Mouse (Mus musculus) embryonic facial prominence, embryonic 10.5 days (tissue): Measurements from ENCODE around the gene Sbno2. TPM values are rescaled to one million over a fixed set of nuclear protein-coding genes. Genes with fewer than 3 reads are reported as not detected.

Source experiments
- DNase-seq: peaks from one replicate; pipeline ENCODE4 v3.0.0-alpha.2; 2017; ENCODE audit warnings: low spot score
- H3K27ac ChIP-seq: fragments of 300-500 bp; sonication (generic); replicated peaks from 2 replicates; pipeline ENCODE4 v1.5.1; 2016; ENCODE audit warnings: mild to moderate bottlenecking
- H3K27me3 ChIP-seq: fragments of 300-500 bp; sonication (generic); replicated peaks from 2 replicates; pipeline ENCODE4 v1.6.1; 2016; ENCODE audit warnings: low read depth, mild to moderate bottlenecking; ENCODE audit not compliant: poor library complexity, severe bottlenecking
- H3K36me3 ChIP-seq: fragments of 300-500 bp; sonication (generic); replicated peaks from 2 replicates; pipeline ENCODE4 v1.6.1; 2016; ENCODE audit warnings: mild to moderate bottlenecking, moderate library complexity
- H3K4me1 ChIP-seq: fragments of 300-500 bp; sonication (generic); 2 replicates; pipeline ENCODE4 v1.6.1; 2016
- H3K4me3 ChIP-seq: fragments of 300-500 bp; sonication (generic); 2 replicates; pipeline ENCODE4 v1.5.1; 2016; ENCODE audit warnings: mild to moderate bottlenecking, moderate library complexity
- H3K9me3 ChIP-seq: fragments of 300-500 bp; sonication (generic); 2 replicates; pipeline ENCODE4 v1.6.1; 2016; ENCODE audit warnings: mild to moderate bottlenecking
- WGBS: fragments of 180-500 bp; shearing (Covaris S2); methylation state at CpG from one replicate; pipeline ENCODE4 v1.1.7; 2016; 5-methylcytosine and 5-hydroxymethylcytosine counted together
- polyA plus RNA-seq: library from polyadenylated mRNA; unstranded; fragments of >200 nt; fragmentation: Nextera tagmentation; extraction: Ambion mirVana; gene quantifications from 2 replicates; pipeline ENCODE4 v1.2.1, GENCODE M21; 2016

The Sbno2 gene
- polyA plus RNA-seq, 1 experiment from 2014 or later, result 16.2 TPM

DNA sequence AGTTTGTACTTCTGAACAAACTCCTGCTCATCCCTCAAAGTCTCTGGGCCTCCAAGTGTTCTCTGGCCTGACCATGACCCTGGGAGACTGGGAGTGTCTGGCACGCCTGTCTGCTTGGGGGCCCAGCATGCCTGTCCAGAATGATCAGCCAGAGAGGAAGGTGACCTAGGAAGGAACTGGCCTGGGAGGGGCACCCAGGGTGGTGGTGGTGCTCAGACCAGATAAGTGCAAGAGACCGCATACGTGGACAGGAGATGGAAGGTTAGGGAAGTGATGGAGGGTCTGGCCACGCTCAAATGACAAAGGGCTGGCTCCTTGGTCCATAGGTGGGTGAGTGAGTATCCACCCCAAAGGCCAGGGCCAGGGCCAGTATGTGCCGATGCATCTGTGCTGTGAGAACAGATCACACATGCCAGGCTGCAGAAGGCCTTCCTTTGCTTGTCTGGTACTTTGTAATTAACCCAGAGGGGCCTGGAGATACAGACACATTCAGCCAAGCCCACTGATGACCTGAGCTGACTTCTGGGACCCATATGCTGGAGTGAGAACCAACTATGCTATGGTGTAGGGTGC lies 41.9 kb upstream of the Sbno2 start:
- Histone ChIP-seq H3K4me1 (peaks cover 68% of the 10 kb centered on the region), H3K36me3 (peaks cover 67% of the 10 kb centered on the region)
- WGBS, result 81% methylated on average over 5 of the region's 5 CpGs

DNA sequence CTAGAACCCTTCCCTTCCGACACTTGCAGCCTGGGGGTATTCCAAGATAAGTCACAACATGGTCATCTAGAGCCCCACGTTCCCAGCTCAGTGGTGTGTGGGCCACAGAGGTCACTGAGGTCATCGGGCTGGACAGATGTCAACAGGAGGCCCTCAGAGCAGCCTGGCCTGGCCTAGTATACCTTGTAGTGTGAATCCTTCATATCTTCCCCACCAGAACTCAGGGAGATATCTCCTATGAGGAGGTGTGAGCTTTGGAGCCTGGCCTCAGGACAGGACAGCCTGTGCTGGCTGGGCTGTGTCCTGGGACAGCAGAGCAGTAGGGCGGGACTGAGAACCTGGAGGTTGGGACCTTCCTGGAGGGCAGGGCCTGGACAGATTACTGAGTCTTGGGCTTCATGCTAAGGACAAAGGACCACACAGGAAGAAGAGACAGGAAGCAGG lies 41.2 kb upstream of the Sbno2 start:
- H3K9me3 ChIP-seq, result no peaks in the 10 kb centered on the region
- 67% methylated on average over 4 of the region's 4 CpGs for WGBS
- peaks cover 66% of the 10 kb centered on the region for H3K4me1 ChIP-seq
- peaks cover 61% of the 10 kb centered on the region for H3K36me3 ChIP-seq
- H3K27ac ChIP-seq, result peak overlapping the region; percentile 100; the same call in 1 of the 2 replicates
- H3K27me3 ChIP-seq, result no peaks in the 10 kb centered on the region
- DNase-seq, result no peak
- peak overlapping the region; percentile 99 for H3K4me3 ChIP-seq

More for the DNA sequence above, 41.9 kb upstream of the Sbno2 start:
- no peak for DNase-seq
- H3K27ac ChIP-seq, result peak overlapping the region; percentile 100
- H3K4me3 ChIP-seq, result peak overlapping the region; percentile 99
- no peaks in the 10 kb centered on the region for H3K9me3 ChIP-seq
- H3K27me3 ChIP-seq, result no peaks in the 10 kb centered on the region

DNA sequence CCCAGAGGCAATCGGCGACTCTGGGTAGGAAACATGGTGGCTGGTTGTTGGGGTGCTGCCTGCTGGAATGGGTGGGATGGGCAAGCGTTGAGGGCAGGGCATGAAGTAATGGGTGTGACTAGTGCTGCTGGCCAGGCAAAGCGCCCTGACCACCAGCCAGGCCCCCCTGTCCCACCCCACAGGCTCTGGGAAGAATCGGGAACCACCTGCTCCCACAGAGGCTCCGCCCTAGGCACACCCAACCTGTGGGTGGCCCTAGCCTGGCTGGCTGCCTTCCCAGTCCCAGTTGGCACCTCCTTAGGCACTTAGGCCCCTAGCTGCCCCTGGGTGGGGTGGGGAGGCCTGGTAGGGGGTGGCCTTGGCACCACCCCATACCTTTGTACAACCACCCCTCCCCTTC lies 40.5 kb upstream of the Sbno2 start:
- peaks cover 54% of the 10 kb centered on the region for H3K36me3 ChIP-seq

DNA sequence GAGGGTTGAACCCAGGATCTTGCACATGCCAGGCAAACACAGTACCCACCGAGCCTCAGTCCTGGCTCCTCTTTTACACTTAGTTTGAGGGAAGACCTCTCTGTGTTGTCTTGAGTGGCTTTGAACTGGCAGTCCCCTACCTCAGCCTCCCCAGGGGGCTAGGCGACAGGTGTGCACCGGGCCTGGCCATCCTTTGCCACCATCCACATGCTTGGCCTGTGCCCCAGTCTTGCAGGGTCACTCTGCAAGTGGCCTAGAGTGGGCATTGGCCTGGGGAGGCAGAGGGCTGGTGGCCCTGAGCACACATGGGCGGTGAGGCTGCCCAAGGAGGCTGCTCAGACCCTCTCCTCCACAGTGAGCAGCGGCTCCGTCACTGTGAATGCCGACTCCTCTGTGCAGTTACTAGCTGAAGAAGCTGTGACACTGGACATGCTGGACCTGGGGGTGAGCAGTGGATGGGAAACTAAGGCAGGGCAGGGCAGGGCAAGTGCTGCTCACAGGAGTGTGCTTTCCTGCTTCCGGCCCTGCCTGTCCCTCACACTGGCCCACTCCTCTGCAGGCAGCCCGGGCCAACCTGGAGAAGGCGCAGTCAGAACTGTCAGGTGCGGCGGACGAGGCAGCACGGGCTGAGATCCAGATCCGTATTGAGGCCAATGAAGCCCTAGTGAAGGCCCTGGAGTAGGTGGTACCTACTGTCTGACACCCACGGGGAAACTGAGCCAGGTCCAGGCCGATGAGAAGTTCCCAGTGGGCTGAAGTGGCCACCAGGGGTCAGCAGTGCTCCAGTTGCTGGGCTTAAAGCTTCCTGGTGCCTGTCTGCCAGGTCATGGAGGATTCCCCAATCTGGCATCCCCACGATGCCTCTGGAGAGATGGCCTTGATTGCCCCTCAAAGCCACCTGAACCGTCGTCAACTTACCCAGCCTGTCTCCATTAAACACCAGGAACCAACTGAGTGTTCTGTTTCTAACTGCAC lies 39.8 kb upstream of the Sbno2 start:
- WGBS, result 77% methylated on average over 20 of the region's 20 CpGs
- H3K36me3 ChIP-seq, result peaks cover 47% of the 10 kb centered on the region
- DNase-seq, result peak; percentile 79
- peak overlapping the region; percentile 99 for H3K4me3 ChIP-seq
- H3K27ac ChIP-seq, result 0 out of 2 replicates have a peak overlapping the region, but pooled peaks have one; percentile 40
- no peaks in the 10 kb centered on the region for H3K9me3 ChIP-seq
- H3K4me1 ChIP-seq, result peaks cover 75% of the 10 kb centered on the region
- H3K27me3 ChIP-seq, result 0 out of 2 replicates have a peak, but pooled peaks cover 5% of the 10 kb centered on the region

More for the DNA sequence above, 40.5 kb upstream of the Sbno2 start:
- Histone ChIP-seq H3K9me3 (no peaks in the 10 kb centered on the region), H3K27ac (0 out of 2 replicates have a peak overlapping the region, but pooled peaks have one; percentile 40), H3K27me3 (no peaks in the 10 kb centered on the region), H3K4me3 (peak overlapping the region; percentile 99), H3K4me1 (peaks cover 70% of the 10 kb centered on the region)
- WGBS, result 89% methylated on average over 6 of the region's 6 CpGs
- DNase-seq, result no peak

DNA sequence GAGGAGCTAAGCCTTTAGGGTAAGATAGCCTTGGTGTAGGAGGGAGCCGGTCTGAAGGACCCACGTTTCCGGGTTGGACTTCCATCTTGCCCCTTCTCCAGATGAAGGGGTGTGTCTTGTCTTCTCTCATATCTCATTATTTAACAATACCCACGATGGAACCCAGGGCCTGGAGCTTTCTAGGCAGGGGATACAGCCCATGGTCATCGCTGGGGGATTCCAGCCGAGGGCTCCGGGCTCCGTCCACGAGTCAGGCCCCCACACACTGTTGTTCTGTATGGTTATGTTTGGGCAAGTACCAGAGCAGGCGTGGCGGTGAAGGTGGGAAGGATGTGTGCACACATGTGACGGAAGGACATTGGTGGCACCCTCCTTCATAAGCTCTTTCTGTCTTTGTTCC lies 38.8 kb upstream of the Sbno2 start:
- no peak for DNase-seq
- Histone ChIP-seq H3K9me3 (no peaks in the 10 kb centered on the region), H3K27ac (no peak overlapping the region), H3K4me3 (peak overlapping the region; percentile 99; the same call in 1 of the 2 replicates), H3K4me1 (peaks cover 80% of the 10 kb centered on the region), H3K27me3 (0 out of 2 replicates have a peak, but pooled peaks cover 8% of the 10 kb centered on the region), H3K36me3 (peaks cover 39% of the 10 kb centered on the region)
- 94% methylated on average over 12 of the region's 12 CpGs for WGBS

DNA sequence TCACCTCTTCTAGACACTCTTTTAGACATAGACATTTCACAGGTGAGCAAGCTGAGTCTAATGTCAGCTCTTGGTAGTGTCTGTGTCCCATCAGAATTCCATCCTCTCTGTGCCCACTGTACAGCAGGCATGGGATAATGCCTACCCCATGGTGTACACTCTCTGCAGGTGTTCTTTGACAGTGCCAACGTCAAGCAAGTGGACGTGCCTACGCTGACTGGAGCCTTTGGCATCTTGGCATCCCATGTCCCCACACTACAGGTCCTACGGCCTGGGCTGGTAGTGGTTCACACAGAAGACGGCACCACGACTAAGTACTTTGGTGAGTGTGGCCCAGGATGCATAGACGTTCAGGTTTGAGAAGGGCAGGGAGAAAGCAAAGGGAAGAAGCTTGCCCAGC lies 38.3 kb upstream of the Sbno2 start:
- Histone ChIP-seq H3K27me3 (0 out of 2 replicates have a peak, but pooled peaks cover 8% of the 10 kb centered on the region), H3K27ac (no peak overlapping the region), H3K4me3 (peak overlapping the region; percentile 99; the same call in 1 of the 2 replicates), H3K9me3 (no peaks in the 10 kb centered on the region), H3K36me3 (peaks cover 39% of the 10 kb centered on the region), H3K4me1 (peaks cover 83% of the 10 kb centered on the region)
- no peak for DNase-seq
- 95% methylated on average over 7 of the region's 7 CpGs for WGBS

DNA sequence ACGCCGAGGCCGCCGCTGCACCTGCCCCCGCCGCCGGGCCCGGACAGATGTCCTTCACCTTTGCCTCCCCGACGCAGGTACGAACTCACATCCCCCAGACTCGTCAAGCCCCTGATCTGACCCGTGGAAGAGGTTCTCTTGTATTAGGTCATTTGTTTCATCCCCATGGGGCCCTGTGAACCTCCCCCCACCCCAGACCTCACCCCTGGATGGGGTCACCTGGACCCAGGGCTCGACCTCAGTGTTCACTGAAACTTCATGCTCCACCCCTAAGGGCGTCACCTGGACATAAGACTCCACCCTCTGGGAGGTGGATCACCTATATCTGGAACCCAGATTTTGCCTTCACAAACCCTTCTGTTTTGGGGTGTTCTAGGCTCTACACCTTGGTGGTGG lies 37.2 kb upstream of the Sbno2 start:
- H3K36me3 ChIP-seq, result peaks cover 39% of the 10 kb centered on the region
- DNase-seq, result no peak
- H3K9me3 ChIP-seq, result no peaks in the 10 kb centered on the region
- peak overlapping the region; percentile 99 for H3K4me3 ChIP-seq
- H3K27me3 ChIP-seq, result peaks cover 18% of the 10 kb centered on the region
- H3K27ac ChIP-seq, result peak overlapping the region; percentile 91
- under 1% methylated on average over 15 of the region's 15 CpGs for WGBS
- peaks cover 86% of the 10 kb centered on the region for H3K4me1 ChIP-seq

DNA sequence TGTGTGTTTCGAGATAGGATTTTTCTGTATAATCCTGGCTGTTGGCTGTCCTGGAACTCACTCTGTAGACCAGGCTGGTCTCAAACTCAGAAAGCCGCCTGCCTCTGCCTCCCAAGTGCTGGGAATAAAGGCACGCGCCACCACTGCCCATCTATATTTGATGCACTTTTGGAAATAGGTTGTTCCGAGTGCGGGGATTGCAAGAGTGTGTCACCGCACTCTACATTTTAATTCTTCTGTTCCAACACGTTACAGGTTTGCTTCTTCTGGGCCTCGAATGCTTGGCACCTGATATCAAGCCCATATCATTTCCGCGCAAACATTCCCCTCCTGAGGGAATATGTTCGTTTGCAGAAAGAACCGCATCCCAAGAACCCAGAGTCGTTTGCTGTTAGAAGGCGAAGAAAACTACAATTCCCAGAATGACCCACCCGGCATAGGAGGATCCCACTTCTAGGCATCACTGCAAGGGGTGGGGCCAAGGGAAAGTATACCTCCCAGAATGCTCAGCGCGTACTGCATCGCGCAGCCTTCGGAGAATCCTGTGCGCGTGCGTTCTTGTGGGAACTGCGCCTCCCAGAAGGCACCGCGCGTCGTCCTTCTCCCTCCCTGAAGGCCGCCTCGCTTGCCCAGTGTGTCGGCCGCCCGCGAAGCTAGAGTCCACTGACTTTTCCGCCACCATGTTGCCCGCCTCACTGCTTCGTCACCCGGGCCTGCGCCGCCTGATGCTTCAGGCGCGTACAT lies 36.6 kb upstream of the Sbno2 start:
- no peaks in the 10 kb centered on the region for H3K9me3 ChIP-seq
- peaks cover 23% of the 10 kb centered on the region for H3K27me3 ChIP-seq
- H3K27ac ChIP-seq, result peak overlapping the region; percentile 91
- peak overlapping the region; percentile 99 for H3K4me3 ChIP-seq
- 1% methylated on average over 43 of the region's 43 CpGs for WGBS
- peaks cover 37% of the 10 kb centered on the region for H3K36me3 ChIP-seq
- H3K4me1 ChIP-seq, result peaks cover 86% of the 10 kb centered on the region
- peak; percentile 95 for DNase-seq

DNA sequence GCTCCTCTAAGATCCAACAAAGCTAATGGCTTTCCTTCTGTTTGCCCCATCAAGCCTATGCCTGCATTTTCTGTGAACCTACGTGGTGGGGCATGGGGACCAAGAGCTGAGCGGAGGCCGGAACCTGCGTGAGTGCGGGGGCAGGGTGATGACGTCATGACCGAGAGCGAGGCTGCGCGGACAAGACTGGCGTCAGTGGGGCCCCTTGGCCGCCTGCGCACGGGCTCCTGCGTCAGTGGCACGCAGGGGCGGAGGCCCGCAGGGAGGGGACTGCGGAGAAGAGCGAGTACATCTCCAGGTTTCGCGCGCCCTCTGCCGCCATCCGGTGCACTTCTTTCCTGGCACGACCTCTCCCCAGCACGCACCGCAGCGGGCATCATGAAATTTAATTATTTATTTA lies 35.9 kb upstream of the Sbno2 start:
- under 1% methylated on average over 29 of the region's 29 CpGs for WGBS
- peak overlapping the region; percentile 99 for H3K4me3 ChIP-seq
- peaks cover 30% of the 10 kb centered on the region for H3K27me3 ChIP-seq
- peaks cover 33% of the 10 kb centered on the region for H3K36me3 ChIP-seq
- peak; percentile 96 for DNase-seq
- H3K9me3 ChIP-seq, result no peaks in the 10 kb centered on the region
- peak overlapping the region; percentile 81 for H3K27ac ChIP-seq
- peaks cover 86% of the 10 kb centered on the region for H3K4me1 ChIP-seq

DNA sequence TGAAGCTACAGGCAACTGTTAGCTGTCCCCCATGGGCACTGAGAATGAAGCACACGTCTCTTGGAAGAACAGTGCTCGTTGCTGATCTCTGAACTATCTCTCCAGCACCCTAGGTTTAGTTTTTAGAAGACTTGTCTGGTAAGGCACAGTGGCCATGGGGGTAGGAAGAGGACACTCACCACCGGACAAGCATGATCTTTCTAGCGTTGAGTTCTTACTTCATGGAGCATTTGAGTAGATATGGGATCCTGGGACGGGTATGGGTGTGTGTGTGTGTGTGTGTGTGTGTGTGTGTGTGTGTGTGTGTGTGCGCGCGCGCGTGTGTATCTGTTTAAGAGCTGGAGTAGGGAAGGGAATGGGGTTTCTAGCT lies 35.3 kb upstream of the Sbno2 start, which contains the start of gene Cbarp:
TSS of gene Cbarp (minus strand) at position 170 of the 370 bp plus-strand sequence.
- Histone ChIP-seq H3K36me3 (peaks cover 33% of the 10 kb centered on the region), H3K4me3 (peak within 1 kb of the TSS; percentile 99), H3K27ac (peak within 1 kb of the TSS; percentile 81), H3K27me3 (peaks cover 36% of the 10 kb centered on the region), H3K4me1 (peaks cover 82% of the 10 kb centered on the region), H3K9me3 (no peaks in the 10 kb centered on the region)
- no peak for DNase-seq
- WGBS, result 74% methylated on average over 10 of the region's 10 CpGs

DNA sequence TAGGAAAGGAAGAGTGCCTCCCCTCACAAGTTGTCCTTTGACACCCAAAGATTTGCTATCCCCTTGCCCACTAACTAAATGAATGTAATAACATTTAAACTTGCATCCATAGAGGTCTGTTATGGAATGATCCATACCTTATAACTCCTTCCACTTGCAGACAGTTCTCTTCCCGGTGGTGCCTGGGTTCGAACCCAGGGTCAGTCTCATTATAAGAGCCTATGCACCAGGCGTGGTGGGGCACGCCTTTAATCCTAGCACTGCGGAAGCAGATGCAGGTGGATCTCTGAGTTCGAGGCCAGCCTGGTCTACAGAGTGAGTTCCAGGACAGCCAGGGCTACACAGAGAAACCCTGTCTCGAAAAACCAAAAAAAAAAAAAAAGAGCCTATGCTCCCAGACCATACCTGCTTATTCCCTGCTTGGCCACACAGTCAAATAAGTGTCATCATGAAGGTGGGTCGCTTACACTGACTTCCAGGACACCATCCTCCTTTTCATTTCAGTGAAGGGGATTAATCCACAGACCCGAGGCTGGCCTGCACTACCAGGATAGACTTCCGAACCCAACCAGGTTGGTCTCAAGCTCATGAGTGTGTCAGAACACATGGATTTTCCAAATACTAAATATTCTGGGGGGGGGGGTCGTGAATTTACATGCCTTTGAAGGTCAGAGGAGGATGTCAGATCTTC lies 34.7 kb upstream of the Sbno2 start:
- Histone ChIP-seq H3K9me3 (no peaks in the 10 kb centered on the region), H3K27me3 (peaks cover 42% of the 10 kb centered on the region), H3K4me3 (peak overlapping the region; percentile 99), H3K27ac (no peak overlapping the region), H3K36me3 (peaks cover 33% of the 10 kb centered on the region), H3K4me1 (peaks cover 77% of the 10 kb centered on the region)
- no peak for DNase-seq
- WGBS, result 71% methylated on average over 11 of the region's 11 CpGs
